Mouse (Mus musculus) gastrocnemius, adult 2 months (tissue): ENCODE results near the gene Nsun2. TPM values are rescaled to one million over a fixed set of nuclear protein-coding genes. Genes with fewer than 3 reads are reported as not detected.
A peak's percentile ranks its signal among the peaks of the same experiment; 100 is the strongest.

Experiments
- DNase-seq: peaks from one replicate; pipeline ENCODE4 v3.0.0; 2022
- H3K27ac ChIP-seq: fragments of 200-600 bp; 2 replicates; pipeline ENCODE4 v1.8.1; 2022; ENCODE audit warnings: mild to moderate bottlenecking
- H3K4me3 ChIP-seq: fragments of 200-600 bp; 2 replicates; pipeline ENCODE4 v1.8.1; 2022; ENCODE audit warnings: mild to moderate bottlenecking, moderate library complexity
- CTCF ChIP-seq: fragments of 200-600 bp; IDR thresholded peaks from 2 replicates; pipeline ENCODE4 v1.8.1; 2022; ENCODE audit warnings: antibody characterized with exemption, mild to moderate bottlenecking, moderate library complexity
- intact Hi-C: fragments of 180-260 bp; cut with DNase I; formaldehyde crosslinking; loops from one replicate; pipeline ENCODE4 v1.15.1; 2025
- total RNA-seq, 2 experiments: library from RNA; stranded (reverse); gene quantifications; 2 replicates each; pipeline ENCODE4 v1.2.3; 2021

Nsun2 gene
- total RNA-seq, 2 experiments from 2014 or later = 45.4 to 51.9 TPM

DNA sequence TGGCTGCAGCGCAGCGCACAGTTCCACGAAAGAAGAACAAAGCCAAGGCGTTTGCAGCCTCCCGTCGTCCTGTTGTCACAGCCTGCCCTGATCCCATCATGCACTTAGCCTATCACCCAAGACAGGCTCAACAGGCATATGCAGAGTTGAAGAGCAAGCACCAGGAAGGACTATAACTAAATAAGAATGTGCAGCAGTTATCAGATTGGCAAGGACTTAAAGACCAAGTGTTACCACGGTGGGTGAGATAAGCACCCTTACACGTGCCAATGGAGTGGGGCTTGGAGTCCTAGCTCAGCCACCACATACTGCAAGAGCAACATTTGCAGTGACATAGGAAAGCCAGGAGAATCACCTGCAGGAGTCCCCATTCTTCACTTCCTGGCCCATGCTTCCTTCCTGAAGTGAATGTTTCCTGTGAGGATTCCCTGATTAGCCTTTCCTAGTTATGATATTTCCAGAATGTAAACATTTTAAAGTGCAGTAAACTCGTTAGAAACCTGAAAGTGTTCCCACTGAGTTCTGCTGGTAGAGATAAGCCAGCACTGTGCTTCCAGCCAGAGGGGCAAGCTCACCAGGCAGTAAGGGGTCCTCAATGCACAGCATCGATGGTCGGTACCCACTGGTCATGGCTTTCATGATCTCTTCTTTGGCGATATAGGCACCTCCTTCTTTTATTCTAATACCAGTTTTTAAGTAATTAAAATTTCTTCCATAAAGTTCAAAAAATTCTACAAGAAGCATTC lies 27.0 kb upstream of the Nsun2 start:
- no peak overlapping the region for H3K4me3 ChIP-seq
- no peak for TF ChIP-seq CTCF
- DNase-seq = no peak
- intact Hi-C loops = no loop called here
- H3K27ac ChIP-seq = no peak overlapping the region

DNA sequence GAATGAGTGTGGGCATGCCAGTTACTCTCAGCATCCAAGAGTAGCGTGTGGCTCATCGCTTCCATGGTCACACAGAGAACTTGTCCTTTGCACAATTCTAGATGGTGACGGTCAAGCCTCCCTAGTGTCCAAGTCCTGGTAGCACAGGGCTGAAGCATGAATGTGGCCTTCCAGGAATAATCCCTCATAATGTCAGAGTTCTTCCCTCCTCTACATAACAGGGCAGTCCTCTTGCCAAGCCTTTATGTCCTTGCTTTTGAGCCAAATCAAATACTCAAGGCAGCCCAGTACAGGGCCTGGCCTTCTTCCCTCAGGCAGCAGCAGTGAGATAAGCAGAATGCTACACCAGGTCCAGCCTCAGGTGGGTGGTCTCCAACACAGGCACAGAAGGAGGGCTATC lies 25.9 kb upstream of the Nsun2 start:
- no peak for TF ChIP-seq CTCF
- intact Hi-C loops = loop anchor here (2.0 kb wide), 1 partner anchor 147 kb away; no protein-coding TSS in a partner anchor
- no peak overlapping the region for H3K27ac ChIP-seq
- no peak for DNase-seq
- H3K4me3 ChIP-seq = no peak overlapping the region

DNA sequence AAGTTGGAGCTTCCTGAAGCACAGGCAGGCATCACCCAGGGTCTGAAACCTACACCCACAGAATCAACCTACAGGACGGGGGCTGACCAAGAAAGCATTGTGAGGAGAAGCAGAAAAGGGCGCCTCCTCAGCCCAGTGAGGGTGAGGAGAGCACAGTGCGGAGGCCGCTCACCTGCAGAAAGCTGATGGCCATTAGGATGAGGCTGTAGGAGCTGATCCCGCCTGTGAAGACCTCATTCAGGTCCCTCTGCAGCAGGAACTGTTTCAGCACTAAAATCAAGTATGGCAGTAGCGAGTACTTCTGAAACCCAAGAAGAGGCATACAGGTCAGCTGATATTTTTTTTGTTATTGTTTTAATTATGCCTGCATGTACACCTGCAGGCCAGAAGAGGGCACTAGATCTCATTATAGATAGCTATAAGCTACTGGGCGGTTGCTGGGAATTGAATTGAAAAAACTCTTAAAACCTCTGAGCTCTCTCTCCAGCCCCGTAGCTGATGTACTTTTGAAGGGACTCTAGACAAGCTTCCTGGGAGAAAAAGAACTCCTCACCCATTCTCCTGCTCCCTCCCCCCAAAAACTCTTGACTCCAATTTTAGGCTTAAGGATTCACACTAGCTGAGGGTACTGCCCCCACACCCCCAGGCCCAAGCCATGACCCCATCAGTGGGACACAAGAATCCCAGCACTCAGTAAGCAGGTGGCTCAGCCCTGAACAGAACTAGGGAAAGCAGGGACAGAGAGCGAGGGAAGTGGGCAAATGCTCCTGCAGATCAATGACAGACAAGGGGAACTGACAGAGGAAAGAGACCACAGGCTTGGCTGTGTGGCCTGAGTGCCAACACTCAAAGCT lies 23.9 kb upstream of the Nsun2 start:
- TF ChIP-seq CTCF = peak; percentile 87
- intact Hi-C loops = loop anchor here (1.0 to 2.0 kb wide), 2 partner anchors 41 to 145 kb away; no protein-coding TSS in a partner anchor
- no peak overlapping the region for H3K27ac ChIP-seq
- no peak overlapping the region for H3K4me3 ChIP-seq
- DNase-seq = peak; percentile 11

DNA sequence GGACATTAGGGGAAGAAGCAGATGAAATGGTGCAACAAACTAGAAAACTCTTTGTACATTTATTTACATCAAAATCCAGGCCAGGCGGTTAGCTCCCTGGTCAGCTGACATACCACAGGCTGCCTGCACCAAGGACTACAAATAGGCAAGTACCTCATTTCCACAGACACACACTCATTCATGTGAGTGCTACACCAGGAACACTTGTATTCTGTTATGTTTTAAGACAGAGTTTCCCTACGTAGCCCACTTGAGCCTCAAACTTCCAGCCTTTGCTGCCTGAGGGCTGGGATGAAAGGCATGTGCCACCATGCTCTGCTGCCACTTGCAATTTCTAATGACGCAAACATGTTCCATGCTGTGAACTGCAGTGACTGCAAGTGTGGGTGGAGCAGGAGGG lies 18.5 kb upstream of the Nsun2 start:
- no peak for DNase-seq
- intact Hi-C loops = no loop called here
- TF ChIP-seq CTCF = no peak

DNA sequence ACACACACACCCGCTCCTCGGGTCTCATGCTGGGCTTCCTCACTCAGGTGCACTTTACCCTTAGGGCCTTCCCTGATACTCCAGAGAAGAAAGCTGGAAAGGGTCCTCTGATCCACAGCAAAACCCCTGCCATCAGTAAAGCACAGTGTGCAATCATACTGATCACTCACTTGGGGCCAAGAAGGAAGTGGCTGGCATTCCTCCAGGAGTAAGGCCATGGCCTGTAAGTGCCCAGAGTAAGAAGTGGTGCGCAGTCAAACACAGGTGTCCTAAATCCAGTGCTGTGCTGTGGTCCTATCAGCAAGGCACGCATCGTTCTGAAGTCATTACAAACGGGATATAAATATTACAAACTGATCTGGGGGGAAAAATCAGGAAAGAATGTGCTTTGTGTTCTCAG lies 16.1 kb upstream of the Nsun2 start:
- H3K4me3 ChIP-seq = no peak overlapping the region
- intact Hi-C loops = no loop called here
- DNase-seq = peak; percentile 22
- H3K27ac ChIP-seq = no peak overlapping the region
- no peak for TF ChIP-seq CTCF

More for the DNA sequence above, 18.5 kb upstream of the Nsun2 start:
- H3K4me3 ChIP-seq = no peak overlapping the region
- no peak overlapping the region for H3K27ac ChIP-seq

DNA sequence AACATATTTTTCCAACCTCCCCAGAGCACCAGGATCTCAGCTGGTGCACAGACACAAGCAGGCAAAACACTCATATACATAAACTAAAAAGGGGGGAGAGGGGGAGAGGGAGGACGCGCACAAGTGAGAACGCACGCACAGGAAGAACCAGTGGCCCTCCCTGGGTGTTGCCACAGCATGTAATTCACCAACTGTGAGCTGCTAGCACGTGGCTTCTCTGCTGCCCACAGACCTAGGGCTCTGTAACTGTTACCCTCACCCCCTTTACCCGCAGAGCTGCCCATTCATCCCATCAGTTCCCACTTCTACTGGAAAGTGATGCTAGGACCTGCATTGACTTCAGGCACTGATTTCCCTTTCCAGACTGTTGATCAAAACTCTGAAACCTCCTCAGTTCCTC lies 14.4 kb upstream of the Nsun2 start:
- H3K27ac ChIP-seq = no peak overlapping the region
- TF ChIP-seq CTCF = no peak
- intact Hi-C loops = no loop called here
- DNase-seq = no peak
- H3K4me3 ChIP-seq = no peak overlapping the region

DNA sequence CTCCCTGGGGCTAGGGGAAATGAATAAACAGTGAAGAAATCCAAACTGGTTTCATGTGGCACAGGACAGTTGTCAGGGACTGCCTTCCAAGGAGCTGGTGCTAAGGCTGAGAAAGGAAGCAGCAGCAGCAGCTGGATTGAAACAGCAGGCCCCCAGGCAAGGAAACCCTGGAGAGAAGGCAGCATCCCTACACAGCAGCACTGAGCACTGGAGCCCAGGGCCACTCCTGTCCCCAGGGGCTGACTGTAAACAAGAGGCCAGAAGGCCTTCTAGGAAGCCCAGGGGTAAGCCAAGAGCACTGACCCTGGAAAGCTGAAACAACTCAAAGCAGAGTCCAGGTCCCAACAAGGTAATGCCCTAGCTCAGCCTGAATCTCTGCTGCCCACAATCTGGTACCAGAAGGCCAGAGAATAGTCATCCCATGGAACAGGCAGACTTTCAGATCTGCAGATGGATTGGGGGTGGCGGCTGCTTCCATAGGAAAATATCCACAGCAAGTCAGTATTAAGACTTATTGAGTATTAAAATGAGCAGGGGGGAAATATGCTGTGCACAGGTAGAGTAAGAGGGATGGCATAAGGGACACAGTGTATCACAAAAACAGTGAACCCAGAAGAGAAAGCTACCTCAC lies 11.3 kb upstream of the Nsun2 start:
- peak; percentile 30 for DNase-seq
- Histone ChIP-seq H3K27ac (no peak overlapping the region), H3K4me3 (no peak overlapping the region)
- no peak for TF ChIP-seq CTCF
- intact Hi-C loops = no loop called here

DNA sequence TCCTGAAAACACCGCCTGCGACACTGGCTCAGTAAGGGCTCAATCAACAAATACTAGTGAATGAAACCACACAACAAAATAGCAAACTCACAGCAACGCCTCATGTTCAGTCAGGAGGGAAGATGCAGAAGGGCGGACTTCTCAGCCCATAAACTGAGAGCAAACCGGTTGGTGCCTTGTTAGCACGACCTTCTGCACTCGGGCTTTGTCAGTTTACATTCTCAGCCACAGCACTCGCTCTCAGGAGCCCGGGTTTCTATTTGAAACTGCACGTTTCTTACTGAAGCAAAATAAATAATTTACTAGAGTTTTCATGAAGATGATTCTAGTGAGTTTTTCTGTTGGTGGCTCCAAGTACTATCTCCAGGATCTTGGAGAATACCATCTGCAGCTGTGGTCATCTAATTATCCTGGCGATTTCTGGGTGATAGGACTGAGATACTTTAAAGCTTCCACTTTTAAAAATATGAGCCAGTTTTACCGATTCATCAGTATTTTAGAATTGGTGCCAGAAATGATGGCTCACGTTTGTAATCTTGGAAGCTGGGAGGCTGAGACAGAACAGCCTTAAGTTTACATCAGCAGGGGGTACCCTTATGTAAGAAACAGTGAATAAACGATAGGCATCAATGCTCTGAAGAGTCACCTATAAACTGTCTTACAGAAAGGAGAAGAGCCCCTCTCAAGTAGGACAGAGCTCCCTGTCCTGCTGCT lies 9.9 kb upstream of the Nsun2 start:
- Histone ChIP-seq H3K4me3 (no peak overlapping the region), H3K27ac (no peak overlapping the region)
- TF ChIP-seq CTCF = no peak
- DNase-seq = peak; percentile 12
- intact Hi-C loops = no loop called here

DNA sequence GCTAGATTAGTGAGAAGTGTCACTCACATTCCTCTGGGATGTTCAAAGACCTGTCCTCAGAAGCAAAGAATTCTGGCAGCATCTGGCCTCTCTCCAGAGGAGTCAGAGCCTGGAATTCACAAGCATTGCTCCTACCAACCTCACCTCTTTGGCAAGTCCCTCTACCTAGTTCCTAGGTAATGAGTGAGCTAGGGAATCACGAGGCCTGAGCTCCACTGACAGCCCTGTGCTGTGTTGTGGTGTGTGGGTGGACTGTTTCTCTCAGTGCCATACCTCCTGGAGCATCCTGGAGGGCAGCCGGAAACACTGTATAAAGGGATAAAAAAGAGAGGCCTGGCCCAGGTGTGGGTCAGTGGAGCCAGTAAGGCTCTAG lies 9.4 kb upstream of the Nsun2 start:
- intact Hi-C loops = no loop called here
- TF ChIP-seq CTCF = no peak
- H3K4me3 ChIP-seq = no peak overlapping the region
- no peak overlapping the region for H3K27ac ChIP-seq
- no peak for DNase-seq

DNA sequence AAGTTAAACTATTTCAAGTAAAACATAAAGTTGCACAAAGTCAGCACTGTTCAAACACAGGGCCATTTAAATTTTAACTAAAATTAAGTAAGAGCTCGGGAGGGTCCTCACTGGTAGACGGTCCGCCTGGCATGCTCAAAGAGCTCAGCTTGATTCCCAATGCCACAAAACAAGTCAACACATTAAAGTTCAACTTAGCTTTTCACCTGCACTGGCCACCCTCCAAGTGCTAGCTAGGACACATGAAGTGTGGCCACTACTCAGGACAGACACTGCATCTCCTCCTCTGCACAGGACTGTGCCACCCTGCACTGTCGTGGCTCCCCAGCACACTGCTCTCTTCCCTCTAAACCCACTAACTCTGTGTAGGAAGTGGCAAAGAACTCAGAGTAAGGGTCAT lies 7.7 kb upstream of the Nsun2 start:
- intact Hi-C loops = no loop called here
- Histone ChIP-seq H3K27ac (no peak overlapping the region), H3K4me3 (no peak overlapping the region)
- no peak for TF ChIP-seq CTCF
- no peak for DNase-seq

DNA sequence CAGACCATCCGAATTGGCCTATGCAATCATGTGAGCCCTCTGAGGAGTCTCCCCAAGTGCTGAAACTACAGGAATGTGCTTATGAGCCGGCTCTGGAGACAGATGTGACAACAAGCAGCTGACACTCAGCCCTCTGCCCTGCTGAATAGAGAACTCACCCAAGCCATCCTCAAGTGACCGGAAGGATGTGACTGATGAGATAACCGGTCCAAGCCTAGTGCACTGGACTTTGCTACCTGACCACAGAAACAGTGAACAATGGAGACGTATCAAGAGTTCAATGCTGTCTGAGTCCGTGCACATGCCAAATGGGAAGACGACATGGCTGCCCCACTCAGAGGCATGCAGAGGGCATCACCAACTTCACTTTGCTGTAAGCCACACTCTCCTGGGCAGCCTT lies 5.0 kb upstream of the Nsun2 start:
- Histone ChIP-seq H3K4me3 (no peak overlapping the region), H3K27ac (no peak overlapping the region)
- intact Hi-C loops = no loop called here
- no peak for TF ChIP-seq CTCF
- no peak for DNase-seq

DNA sequence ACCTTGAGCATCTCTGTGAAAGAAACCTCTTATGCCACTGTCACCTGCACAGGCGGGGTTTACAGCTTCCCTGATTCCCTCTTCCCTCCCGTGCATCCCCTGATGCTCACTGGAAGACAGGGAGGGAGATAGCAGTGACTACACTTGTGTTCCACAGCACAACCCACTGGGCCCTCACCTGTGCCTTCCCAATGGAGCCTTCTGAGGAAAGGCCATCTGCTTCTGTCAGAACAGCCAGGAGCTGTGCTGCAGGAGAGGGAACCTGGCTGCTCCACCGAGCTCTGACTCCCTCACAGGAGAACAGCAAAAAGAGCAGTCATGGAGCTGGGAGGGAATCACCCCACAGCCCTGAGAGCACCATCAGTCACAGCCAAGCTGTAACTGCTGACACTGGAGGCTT lies 3.4 kb upstream of the Nsun2 start:
- intact Hi-C loops = no loop called here
- DNase-seq = no peak
- no peak overlapping the region for H3K27ac ChIP-seq
- H3K4me3 ChIP-seq = no peak overlapping the region
- no peak for TF ChIP-seq CTCF

DNA sequence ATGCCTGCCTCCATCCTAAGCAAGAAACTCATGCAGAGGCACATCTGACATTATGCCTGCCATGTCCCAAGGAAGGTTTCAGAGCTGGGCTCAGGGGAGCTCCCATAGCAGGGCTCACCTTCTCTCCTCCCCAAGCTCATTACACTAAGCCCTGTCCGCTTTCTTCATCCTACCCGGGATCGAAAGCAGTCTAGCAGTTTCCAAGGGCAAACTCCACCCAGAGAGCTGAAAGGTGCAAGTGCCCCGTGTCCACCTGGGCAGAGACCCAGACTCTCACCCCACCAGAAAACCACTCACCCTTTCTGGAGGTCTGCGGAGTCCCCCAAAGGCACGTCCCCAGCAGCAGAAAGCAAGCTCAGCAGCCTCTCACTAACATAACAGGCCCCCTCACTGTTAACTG lies 2.6 kb upstream of the Nsun2 start:
- H3K27ac ChIP-seq = no peak overlapping the region
- intact Hi-C loops = no loop called here
- no peak overlapping the region; the same call in 1 of the 2 replicates for H3K4me3 ChIP-seq
- no peak for DNase-seq
- no peak for TF ChIP-seq CTCF
